Mouse (Mus musculus): ENCODE measurements at regions not wholly inside any gene's neighbourhood (a gene's known extent, or its start where the extent isn't known, plus 50 kb on each side); places are given as distances from the start of the nearest gene placed in this dataset.

- no peaks in the 10 kb centered on the region for H3K36me3 ChIP-seq (ENCODE audit: insufficient read depth, low read length)
- H3K4me3 ChIP-seq (ENCODE audit: low read length), result no peak overlapping the region
- no peak for ATAC-seq (ENCODE audit: low FRiP score, low TSS enrichment)
- H3K27ac ChIP-seq (ENCODE audit: low read length), result no peak overlapping the region
- H3K4me1 ChIP-seq (ENCODE audit: insufficient read depth, low read length), result peaks cover 3% of the 10 kb centered on the region; the same call in 1 of the 2 replicates
- no peak overlapping the region for H3K4me2 ChIP-seq (replicated peaks; ENCODE audit: low read depth, low read length)
- H3K9me3 ChIP-seq (ENCODE audit: low read length), result no peaks in the 10 kb centered on the region
- 78% methylated on average over 5 of the region's 5 CpGs for WGBS
- H3K9ac ChIP-seq (replicated peaks; ENCODE audit: low read length), result no peak overlapping the region
- no peaks in the 10 kb centered on the region for H3K27me3 ChIP-seq (ENCODE audit: insufficient read depth, low read length)
These were observed 297.9 kb downstream of the Plk2 start for GRCm38 (mm10) chr13:110692696-110693095.

- Histone ChIP-seq H3K9ac (replicated peaks; ENCODE audit: low read length) (no peak overlapping the region), H3K4me2 (replicated peaks; ENCODE audit: low read depth, low read length) (no peak overlapping the region), H3K27ac (ENCODE audit: low read length) (no peak overlapping the region), H3K9me3 (ENCODE audit: low read length) (no peaks in the 10 kb centered on the region), H3K4me3 (ENCODE audit: low read length) (no peak overlapping the region), H3K4me1 (ENCODE audit: insufficient read depth, low read length) (peaks cover 3% of the 10 kb centered on the region; the same call in 1 of the 2 replicates), H3K27me3 (ENCODE audit: insufficient read depth, low read length) (no peaks in the 10 kb centered on the region), H3K36me3 (ENCODE audit: insufficient read depth, low read length) (no peaks in the 10 kb centered on the region)
- ATAC-seq (ENCODE audit: low FRiP score, low TSS enrichment), result no peak
- WGBS, result 79% methylated on average over 6 of the region's 6 CpGs
These were observed 300.0 kb downstream of the Plk2 start for GRCm38 (mm10) chr13:110694876-110695275.

GRCm38 (mm10) chr13:110696549-110696948 is 301.7 kb downstream of the Plk2 start:
- 0 out of 2 replicates have a peak, but pooled peaks have one; percentile 2 for ATAC-seq (ENCODE audit: low FRiP score, low TSS enrichment)
- H3K4me1 ChIP-seq (ENCODE audit: insufficient read depth, low read length), result no peaks in the 10 kb centered on the region
- no peak overlapping the region for H3K27ac ChIP-seq (ENCODE audit: low read length)
- H3K36me3 ChIP-seq (ENCODE audit: insufficient read depth, low read length), result no peaks in the 10 kb centered on the region
- no peak overlapping the region for H3K4me3 ChIP-seq (ENCODE audit: low read length)
- H3K9ac ChIP-seq (replicated peaks; ENCODE audit: low read length), result no peak overlapping the region
- WGBS, result 79% methylated on average over 5 of the region's 5 CpGs
- no peaks in the 10 kb centered on the region for H3K27me3 ChIP-seq (ENCODE audit: insufficient read depth, low read length)
- no peak overlapping the region for H3K4me2 ChIP-seq (replicated peaks; ENCODE audit: low read depth, low read length)
- no peaks in the 10 kb centered on the region for H3K9me3 ChIP-seq (ENCODE audit: low read length)

- H3K4me1 ChIP-seq (ENCODE audit: insufficient read depth, low read length), result no peaks in the 10 kb centered on the region
- H3K36me3 ChIP-seq (ENCODE audit: insufficient read depth, low read length), result no peaks in the 10 kb centered on the region
- 88% methylated on average over 2 of the region's 2 CpGs for WGBS
- no peaks in the 10 kb centered on the region for H3K27me3 ChIP-seq (ENCODE audit: insufficient read depth, low read length)
- no peak overlapping the region for H3K4me2 ChIP-seq (replicated peaks; ENCODE audit: low read depth, low read length)
- H3K4me3 ChIP-seq (ENCODE audit: low read length), result no peak overlapping the region
- no peaks in the 10 kb centered on the region for H3K9me3 ChIP-seq (ENCODE audit: low read length)
- H3K27ac ChIP-seq (ENCODE audit: low read length), result no peak overlapping the region
- ATAC-seq (ENCODE audit: low FRiP score, low TSS enrichment), result no peak
- no peak overlapping the region for H3K9ac ChIP-seq (replicated peaks; ENCODE audit: low read length)
These were observed 309.4 kb downstream of the Plk2 start for GRCm38 (mm10) chr13:110704261-110704660.

GRCm38 (mm10) chr13:110710847-110711246 is 316.0 kb downstream of the Plk2 start:
- Histone ChIP-seq H3K9me3 (ENCODE audit: low read length) (no peaks in the 10 kb centered on the region), H3K4me1 (ENCODE audit: insufficient read depth, low read length) (no peaks in the 10 kb centered on the region), H3K4me2 (replicated peaks; ENCODE audit: low read depth, low read length) (no peak overlapping the region), H3K36me3 (ENCODE audit: insufficient read depth, low read length) (no peaks in the 10 kb centered on the region), H3K27ac (ENCODE audit: low read length) (no peak overlapping the region), H3K9ac (replicated peaks; ENCODE audit: low read length) (no peak overlapping the region), H3K27me3 (ENCODE audit: insufficient read depth, low read length) (no peaks in the 10 kb centered on the region), H3K4me3 (ENCODE audit: low read length) (no peak overlapping the region)
- ATAC-seq (ENCODE audit: low FRiP score, low TSS enrichment), result no peak
- WGBS, result 66% methylated on average over 4 of the region's 4 CpGs

- Histone ChIP-seq H3K4me2 (replicated peaks; ENCODE audit: low read depth, low read length) (no peak overlapping the region), H3K27me3 (ENCODE audit: insufficient read depth, low read length) (no peaks in the 10 kb centered on the region), H3K36me3 (ENCODE audit: insufficient read depth, low read length) (no peaks in the 10 kb centered on the region), H3K9ac (replicated peaks; ENCODE audit: low read length) (no peak overlapping the region), H3K4me3 (ENCODE audit: low read length) (no peak overlapping the region), H3K9me3 (ENCODE audit: low read length) (no peaks in the 10 kb centered on the region), H3K27ac (ENCODE audit: low read length) (no peak overlapping the region), H3K4me1 (ENCODE audit: insufficient read depth, low read length) (no peaks in the 10 kb centered on the region)
- no peak for ATAC-seq (ENCODE audit: low FRiP score, low TSS enrichment)
- WGBS, result 46% methylated on average over 3 of the region's 3 CpGs
These were observed 317.7 kb downstream of the Plk2 start for GRCm38 (mm10) chr13:110712527-110712926.

GRCm38 (mm10) chr13:110722170-110722569 is 327.3 kb downstream of the Plk2 start:
- H3K27me3 ChIP-seq (ENCODE audit: insufficient read depth, low read length), result no peaks in the 10 kb centered on the region
- H3K36me3 ChIP-seq (ENCODE audit: insufficient read depth, low read length), result no peaks in the 10 kb centered on the region
- no peak overlapping the region for H3K27ac ChIP-seq (ENCODE audit: low read length)
- H3K9me3 ChIP-seq (ENCODE audit: low read length), result no peaks in the 10 kb centered on the region
- no peak for ATAC-seq (ENCODE audit: low FRiP score, low TSS enrichment)
- no peak overlapping the region for H3K4me2 ChIP-seq (replicated peaks; ENCODE audit: low read depth, low read length)
- H3K4me3 ChIP-seq (ENCODE audit: low read length), result no peak overlapping the region
- 89% methylated on average over 10 of the region's 10 CpGs for WGBS
- no peaks in the 10 kb centered on the region for H3K4me1 ChIP-seq (ENCODE audit: insufficient read depth, low read length)
- H3K9ac ChIP-seq (replicated peaks; ENCODE audit: low read length), result no peak overlapping the region

GRCm38 (mm10) chr13:110722752-110723151 is 327.9 kb downstream of the Plk2 start:
- no peak overlapping the region for H3K4me3 ChIP-seq (ENCODE audit: low read length)
- ATAC-seq (ENCODE audit: low FRiP score, low TSS enrichment), result no peak

GRCm38 (mm10) chr13:110724836-110725235 is 330.0 kb downstream of the Plk2 start:
- H3K27ac ChIP-seq (ENCODE audit: low read length), result no peak overlapping the region
- WGBS, result 57% methylated on average over 2 of the region's 2 CpGs
- no peaks in the 10 kb centered on the region for H3K27me3 ChIP-seq (ENCODE audit: insufficient read depth, low read length)
- H3K9ac ChIP-seq (replicated peaks; ENCODE audit: low read length), result no peak overlapping the region
- no peaks in the 10 kb centered on the region for H3K4me1 ChIP-seq (ENCODE audit: insufficient read depth, low read length)
- no peaks in the 10 kb centered on the region for H3K9me3 ChIP-seq (ENCODE audit: low read length)
- H3K4me3 ChIP-seq (ENCODE audit: low read length), result no peak overlapping the region
- H3K4me2 ChIP-seq (replicated peaks; ENCODE audit: low read depth, low read length), result no peak overlapping the region
- H3K36me3 ChIP-seq (ENCODE audit: insufficient read depth, low read length), result no peaks in the 10 kb centered on the region
- no peak for ATAC-seq (ENCODE audit: low FRiP score, low TSS enrichment)

More at GRCm38 (mm10) chr13:110722752-110723151, 327.9 kb downstream of the Plk2 start:
- WGBS, result 80% methylated on average over 6 of the region's 6 CpGs
- no peak overlapping the region for H3K9ac ChIP-seq (replicated peaks; ENCODE audit: low read length)
- H3K4me1 ChIP-seq (ENCODE audit: insufficient read depth, low read length), result no peaks in the 10 kb centered on the region
- no peak overlapping the region for H3K27ac ChIP-seq (ENCODE audit: low read length)
- H3K9me3 ChIP-seq (ENCODE audit: low read length), result no peaks in the 10 kb centered on the region
- H3K36me3 ChIP-seq (ENCODE audit: insufficient read depth, low read length), result no peaks in the 10 kb centered on the region
- H3K27me3 ChIP-seq (ENCODE audit: insufficient read depth, low read length), result no peaks in the 10 kb centered on the region
- no peak overlapping the region for H3K4me2 ChIP-seq (replicated peaks; ENCODE audit: low read depth, low read length)

- WGBS, result 78% methylated on average over 3 of the region's 3 CpGs
- H3K4me1 ChIP-seq (ENCODE audit: insufficient read depth, low read length), result no peaks in the 10 kb centered on the region
- no peaks in the 10 kb centered on the region for H3K9me3 ChIP-seq (ENCODE audit: low read length)
- H3K4me3 ChIP-seq (ENCODE audit: low read length), result no peak overlapping the region
- no peak overlapping the region for H3K27ac ChIP-seq (ENCODE audit: low read length)
- no peak overlapping the region for H3K9ac ChIP-seq (replicated peaks; ENCODE audit: low read length)
- ATAC-seq (ENCODE audit: low FRiP score, low TSS enrichment), result no peak
- no peaks in the 10 kb centered on the region for H3K27me3 ChIP-seq (ENCODE audit: insufficient read depth, low read length)
- no peak overlapping the region for H3K4me2 ChIP-seq (replicated peaks; ENCODE audit: low read depth, low read length)
- H3K36me3 ChIP-seq (ENCODE audit: insufficient read depth, low read length), result no peaks in the 10 kb centered on the region
These were observed 331.0 kb downstream of the Plk2 start for GRCm38 (mm10) chr13:110725821-110726220.
